Mouse (Mus musculus): Measurements from ENCODE around the gene Gm6034.
"Not testable (repeated sequence)": the region's sequence is repeated elsewhere in the genome, so short reads cannot be mapped to it uniquely, and the experiment has no call there.

Gm6034 gene

DNA sequence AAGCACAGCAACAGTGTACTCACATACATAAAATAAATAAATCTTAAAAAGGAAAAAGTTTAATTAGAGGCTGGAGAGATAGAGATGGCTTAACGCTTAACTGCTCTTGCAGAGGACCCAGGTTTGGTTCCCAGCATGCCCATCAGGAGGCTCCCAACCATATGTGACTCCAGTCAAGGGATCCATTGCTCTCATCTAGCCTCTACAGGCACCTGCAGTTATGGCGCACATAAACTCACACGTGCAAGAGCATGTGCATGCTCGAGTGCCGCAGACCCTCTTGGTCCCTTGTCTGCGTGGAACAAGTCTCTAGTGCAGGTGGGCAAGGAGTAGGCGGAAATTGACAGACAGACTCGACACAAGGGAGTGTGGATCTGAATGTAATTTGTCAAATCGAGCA is 20.7 kb upstream of the Gm6034 start:
- DNase-seq (ENCODE audit: extremely low read depth, insufficient read length, low spot score) = no peak

DNA sequence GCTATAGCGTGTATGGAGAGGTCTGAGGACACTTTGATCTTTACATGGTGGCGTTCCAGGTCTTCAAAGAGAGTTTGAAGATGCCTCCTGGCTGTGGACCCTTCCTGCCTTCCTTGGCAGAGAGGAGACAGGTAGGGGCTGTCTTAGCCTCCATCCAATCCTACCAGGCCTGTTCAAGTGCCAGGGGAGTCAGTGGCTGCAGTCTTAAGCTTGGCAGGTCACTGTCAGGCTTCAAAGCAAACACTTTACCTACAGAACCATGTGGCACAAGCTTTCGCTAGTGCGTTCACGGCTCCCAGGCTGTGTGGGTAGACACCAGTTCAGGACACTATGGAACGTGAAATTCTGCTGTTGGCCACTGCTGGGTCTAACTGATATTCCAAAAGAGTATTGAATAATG is 19.8 kb upstream of the Gm6034 start:
- no peak for DNase-seq (ENCODE audit: extremely low read depth, insufficient read length, low spot score)

DNA sequence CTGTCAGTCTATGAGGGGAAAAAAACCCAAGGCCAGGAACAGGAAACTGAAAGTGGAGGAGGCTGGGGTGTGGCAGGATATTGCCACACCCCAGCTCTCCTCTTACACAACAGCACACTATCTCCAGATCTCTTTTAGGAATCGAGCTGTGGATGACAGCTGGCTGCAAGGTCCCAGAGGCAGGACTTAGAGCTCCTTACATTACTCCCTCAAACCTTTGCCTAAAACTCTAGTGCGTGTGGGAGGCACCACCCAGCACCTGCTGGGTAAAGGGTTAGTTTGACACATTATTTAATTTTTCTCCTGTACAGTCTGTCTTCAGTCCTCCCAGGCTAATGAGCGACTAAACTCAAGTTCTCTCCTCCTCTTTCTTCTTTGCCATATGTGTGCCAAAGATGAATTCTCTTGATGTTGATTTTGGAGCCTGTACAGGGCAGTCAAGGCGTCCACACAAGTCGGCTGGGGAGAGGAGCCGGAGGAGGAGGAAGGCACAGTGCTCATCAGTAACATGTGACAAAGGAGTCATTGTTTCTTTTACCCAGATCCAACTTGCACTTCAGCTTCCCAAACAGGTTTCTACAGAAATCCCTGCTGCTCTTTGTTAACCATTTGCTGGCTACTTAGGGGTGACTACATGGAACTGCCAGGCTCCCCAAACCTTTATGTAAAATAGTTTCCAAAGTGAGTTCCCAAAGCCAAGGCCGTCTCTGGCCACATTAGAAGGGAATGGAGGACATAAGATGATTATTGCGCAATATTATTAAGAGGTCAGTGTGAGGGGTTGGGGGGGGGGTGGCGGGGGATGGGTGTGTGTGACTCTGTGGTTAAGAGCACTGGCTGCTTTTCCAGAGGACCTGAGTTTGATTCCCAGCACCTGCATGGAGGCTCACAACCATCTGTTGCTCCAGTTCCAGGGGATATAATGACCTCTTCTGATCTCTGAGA is 18.8 kb upstream of the Gm6034 start:
- DNase-seq (ENCODE audit: extremely low read depth, insufficient read length, low spot score) = peak; percentile 82

DNA sequence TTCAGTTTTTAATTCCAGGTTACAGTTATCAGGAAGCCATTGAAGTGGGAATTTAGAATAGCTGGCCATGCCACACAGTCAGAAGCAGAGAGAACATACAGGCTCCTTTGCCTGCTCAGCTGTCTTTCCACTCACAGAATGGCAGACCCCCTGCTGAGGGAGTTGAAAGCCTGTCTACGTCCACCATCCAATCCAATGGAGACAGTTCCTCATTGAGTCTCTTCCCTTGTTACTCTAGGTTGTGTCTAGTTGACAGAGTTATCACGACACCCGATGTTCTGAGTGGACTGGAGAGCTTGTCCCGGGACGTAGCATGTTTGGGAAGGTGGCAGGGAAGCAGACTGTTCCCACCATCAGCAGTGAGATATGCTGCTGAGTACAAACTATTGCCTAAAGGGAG is 17.6 kb upstream of the Gm6034 start:
- DNase-seq (ENCODE audit: extremely low read depth, insufficient read length, low spot score) = no peak

DNA sequence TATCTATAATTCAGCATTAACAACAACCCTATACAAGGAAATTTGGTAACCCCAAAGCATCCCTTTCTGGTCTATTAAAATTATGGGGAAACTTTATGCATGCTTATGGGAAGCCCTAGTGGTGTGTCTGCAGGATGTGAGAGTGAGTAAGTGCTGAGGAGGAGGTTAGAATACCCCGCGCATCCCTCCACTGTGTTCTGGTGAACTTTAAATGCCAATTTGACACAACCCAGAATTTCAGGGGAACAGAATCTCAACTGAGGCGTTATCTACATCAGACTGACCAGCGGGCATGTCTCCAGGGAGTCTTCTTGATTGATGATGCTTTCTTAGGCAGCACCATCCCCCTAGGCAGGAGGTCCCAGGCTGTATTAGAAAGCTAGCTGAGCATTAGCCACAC is 16.9 kb upstream of the Gm6034 start:
- DNase-seq (ENCODE audit: extremely low read depth, insufficient read length, low spot score) = no peak

DNA sequence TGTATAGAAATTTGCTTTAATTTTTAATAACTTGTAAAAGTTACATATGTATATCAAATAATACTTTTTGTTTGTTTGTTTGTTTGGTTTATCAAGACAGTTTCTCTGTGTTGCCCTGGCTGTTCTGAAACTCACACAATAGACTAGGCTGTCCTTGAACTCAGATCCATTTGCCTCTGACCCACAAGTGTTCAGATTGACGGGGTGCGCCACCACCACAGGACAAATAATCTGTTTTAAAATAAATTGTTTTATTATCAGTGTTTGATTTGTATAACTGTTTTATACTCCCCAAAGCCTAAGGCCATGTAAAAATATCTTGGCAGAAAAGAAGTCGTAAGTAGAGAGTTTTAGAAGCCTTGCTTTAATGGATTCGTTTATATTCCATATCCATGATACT is 15.1 kb upstream of the Gm6034 start:
- no peak for DNase-seq (ENCODE audit: extremely low read depth, insufficient read length, low spot score)

DNA sequence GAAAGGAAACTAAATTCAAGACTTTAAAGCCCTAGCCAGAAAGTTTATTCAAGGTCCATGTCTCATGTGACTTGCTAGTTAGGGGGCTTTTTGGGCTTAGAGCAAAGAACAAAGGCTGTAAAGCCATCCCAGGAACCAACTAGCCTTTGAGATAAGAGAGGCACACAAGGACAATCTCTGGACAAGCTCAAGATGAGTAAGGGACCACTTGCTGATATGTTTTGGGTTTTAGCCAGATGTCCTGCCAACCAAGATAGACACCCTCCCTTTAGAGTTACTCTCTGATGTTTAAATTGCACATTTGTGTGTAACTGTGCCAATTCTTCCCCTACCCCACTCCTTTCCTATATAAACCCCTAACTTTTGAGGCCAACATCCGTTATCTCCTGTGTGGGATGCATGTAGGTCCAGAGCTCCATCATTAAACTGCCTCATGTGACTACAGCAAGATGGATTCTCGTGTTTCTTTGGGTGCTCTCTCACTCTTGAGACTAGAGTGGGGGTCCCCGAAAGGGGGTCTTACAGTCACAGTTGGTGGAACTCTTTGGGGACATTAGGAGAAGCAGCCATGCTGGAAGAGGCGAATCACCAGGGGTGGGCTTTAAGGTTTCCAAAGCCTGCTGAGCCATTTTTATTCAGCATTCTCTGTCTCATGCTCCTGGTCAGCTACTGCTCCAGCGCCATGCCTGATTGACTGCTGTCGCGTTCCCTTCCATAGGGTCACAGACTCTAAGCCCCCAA is 13.7 kb upstream of the Gm6034 start:
- DNase-seq (ENCODE audit: extremely low read depth, insufficient read length, low spot score) = no peak

DNA sequence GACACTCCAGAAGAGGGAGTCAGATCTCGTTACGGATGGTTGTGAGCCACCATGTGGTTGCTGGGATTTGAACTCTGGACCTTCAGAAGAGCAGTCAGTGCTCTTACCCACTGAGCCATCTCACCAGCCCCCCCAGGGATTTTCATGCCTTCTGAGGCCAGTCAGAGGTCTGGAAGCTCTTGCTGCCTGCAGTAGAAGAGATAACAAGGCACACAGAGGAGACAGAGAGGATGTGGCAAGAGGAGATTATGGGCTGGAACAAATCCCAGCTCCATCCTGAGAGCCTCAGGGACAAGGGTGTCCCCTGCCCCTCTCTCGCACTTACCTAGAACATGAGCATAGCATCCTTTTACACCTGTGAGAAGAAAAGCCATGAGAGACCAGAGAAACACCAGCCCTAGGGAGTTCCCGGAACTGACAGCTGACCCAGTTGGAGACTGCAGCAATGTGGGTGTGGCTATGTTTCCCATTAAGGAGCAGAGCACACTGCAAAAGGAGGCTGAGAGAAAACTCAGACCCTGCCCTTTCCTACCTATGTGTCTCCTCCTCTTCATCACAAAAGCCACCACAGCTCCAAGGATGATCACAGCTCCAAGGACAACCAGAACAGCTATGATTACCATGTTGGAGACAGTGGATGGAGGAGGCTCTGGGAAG is 12.6 kb upstream of the Gm6034 start:
- DNase-seq (ENCODE audit: extremely low read depth, insufficient read length, low spot score) = not testable (repeated sequence)

DNA sequence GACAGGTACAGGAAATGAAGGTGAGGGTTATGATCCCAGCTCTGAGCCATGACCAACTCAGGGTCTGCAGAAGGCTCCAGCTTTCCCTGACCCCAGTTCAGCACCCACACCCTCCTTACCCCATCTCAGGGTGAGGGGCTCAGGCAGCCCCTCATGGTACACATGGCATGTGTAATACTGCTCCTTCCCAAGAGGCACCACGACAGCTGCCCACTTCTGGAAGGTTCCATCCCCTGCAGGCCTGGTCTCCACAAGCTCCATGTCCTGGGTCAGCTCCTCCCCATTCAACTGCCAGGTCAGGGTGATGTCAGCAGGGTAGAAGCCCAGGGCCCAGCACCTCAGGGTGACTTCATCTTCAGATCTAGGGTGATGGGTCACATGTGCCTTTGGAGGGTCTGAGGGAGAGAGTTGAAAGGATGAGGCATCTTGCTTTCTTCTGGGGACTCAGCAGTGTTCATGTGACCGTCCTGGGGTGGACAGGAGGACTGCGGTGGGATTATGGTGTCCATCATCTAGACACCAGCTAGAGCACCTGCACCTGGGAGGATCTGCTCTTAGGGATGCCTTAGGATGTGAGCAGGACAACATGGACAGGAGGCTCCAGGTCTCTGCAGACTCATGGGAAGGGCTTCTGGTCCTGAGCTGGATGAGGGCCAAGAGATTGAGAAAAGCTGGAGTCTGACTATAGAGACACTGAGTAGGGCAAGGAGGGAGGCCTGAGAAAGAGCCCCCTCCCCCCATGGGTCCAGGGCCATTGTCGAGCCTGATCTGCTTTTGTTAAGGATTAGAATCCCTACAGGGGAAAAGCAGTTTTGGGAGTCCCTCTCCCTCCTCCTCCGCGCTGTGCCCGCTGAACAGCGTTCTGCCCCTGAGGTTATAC is 11.8 kb upstream of the Gm6034 start:
- not testable (repeated sequence) for DNase-seq (ENCODE audit: extremely low read depth, insufficient read length, low spot score)

DNA sequence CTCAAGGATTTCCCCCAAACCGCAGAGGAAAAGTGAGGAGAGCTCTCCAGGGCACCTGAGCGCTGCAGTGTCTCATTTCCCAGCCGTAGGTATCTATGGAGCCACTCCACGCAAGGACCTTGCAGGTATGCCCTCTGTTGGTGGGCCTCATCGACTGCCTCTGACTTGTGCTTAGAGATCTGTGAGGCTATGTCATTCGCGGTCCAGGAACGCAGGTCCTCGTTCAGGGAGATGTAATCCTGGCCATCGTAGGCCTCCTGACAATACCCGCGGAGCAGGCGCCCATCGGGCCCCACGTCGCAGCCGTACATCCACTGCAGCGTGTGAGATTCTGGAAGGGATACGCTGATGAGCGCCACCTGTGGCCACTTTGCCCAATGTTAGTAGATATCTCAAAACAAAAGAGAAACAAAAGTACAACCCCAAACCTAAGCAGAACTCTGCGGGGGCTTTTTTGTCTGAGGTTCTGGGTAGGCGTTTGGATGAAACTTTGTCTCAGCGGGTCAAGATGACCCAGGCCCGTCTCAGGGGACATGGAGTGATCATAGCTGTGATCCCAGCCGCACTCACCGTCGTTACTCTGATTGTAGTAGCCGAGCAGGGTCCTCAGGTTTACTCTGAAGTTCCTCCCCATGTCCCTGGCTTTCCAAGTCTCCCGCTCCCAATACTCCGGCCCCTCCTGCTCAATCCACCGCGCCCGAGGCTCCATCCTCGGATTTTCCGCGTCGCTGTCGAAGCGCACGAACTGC is 11.0 kb upstream of the Gm6034 start:
- DNase-seq (ENCODE audit: extremely low read depth, insufficient read length, low spot score) = peak; percentile 62

DNA sequence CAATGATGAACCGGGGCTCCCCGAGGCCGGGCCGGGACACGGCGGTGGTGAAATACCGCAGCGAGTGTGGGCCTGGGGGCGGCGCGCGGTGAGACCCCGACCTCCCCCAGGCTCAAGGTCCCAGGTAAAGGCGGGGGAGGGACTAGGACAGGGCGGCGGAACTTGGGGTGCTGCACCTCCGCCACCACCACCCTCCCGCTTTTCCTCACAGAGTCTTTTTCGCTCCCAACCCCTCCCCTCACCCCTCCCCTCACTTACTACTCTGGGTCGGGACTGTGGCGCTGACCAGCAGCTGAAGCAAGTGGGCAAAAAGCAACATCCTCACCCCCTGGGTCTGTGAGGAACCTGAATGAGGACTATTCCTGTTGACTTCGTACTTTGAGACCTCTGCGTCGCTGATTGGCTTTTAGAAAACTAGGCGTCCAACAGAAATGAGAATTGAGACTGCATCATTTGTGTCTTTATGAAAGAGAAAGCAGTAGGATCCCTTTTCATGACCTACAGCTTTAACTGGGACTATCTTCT is 10.3 kb upstream of the Gm6034 start, which contains the start of gene H2-T23:
Gene H2-T23, minus strand, starts transcription at position 505 of the 525 bp plus-strand sequence.
- peak; percentile 57 for DNase-seq (ENCODE audit: extremely low read depth, insufficient read length, low spot score)

DNA sequence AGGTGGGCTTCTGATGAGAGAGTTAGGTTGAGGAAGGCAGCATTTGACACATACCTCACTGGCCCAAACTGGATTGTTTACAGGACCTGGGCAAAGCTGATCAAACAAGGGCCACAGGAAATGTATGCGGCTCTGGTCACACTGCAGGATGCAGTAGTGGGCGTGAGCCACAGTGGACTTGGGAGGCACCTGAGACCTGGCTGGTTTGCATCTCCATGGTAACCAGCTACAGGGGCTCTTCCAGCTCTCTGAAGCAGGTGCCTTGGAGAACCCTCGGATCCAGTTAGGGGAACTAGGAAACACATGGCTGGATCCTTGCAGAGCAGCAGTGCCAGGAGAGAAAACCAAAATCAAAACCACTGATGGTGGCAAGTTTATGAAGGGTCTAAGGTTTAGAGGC is 8.2 kb upstream of the Gm6034 start:
- DNase-seq (ENCODE audit: extremely low read depth, insufficient read length, low spot score) = not testable (repeated sequence)

DNA sequence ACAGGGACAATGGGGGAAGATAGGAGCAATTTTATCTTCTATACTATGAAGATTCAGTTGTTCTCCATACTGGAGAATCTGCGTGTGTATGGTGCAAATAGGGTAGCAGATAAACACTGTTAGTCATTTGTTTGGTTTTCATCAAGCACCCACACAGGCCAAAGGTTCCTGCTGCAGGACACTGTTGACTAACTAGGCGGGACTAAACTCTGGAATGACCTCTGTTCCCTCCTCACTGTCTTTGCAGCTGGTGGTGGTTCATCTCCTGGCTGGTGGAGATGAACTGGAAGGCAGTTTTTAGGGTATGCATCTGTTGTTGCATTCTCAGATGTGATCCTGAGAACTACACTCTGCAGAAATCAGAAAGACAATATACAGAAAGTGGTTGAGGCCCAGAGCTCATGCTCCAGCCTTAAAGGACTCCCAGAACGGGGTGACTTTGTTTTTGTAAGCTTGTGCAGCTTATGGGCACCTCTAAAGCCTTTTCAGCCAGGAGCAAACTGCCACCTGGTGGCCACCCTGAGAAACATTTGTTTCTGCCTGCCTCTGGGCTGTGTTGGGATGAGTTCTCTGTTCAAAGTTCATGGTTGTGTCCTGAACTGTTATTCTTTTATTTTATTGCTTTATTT is 7.6 kb upstream of the Gm6034 start:
- not testable (repeated sequence) for DNase-seq (ENCODE audit: extremely low read depth, insufficient read length, low spot score)

DNA sequence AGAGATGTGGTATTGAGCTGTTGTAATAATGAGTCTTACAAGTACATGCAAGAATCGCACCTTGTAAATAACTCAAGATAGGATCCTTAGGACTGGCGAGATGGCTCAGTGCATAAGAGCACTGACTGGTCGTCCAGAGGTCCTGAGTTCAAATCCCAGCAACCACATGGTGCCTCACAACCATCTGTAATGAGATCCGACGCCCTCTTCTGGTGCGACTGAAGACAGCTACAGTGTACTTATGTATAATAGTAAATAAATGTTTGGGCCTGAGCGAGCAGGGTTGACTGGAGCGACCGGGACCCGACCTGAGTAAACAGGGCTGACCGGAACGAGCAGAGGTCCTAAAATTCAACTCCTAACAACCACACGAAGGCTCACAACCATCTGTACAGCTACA is 6.6 kb upstream of the Gm6034 start:
- DNase-seq (ENCODE audit: extremely low read depth, insufficient read length, low spot score) = not testable (repeated sequence)

DNA sequence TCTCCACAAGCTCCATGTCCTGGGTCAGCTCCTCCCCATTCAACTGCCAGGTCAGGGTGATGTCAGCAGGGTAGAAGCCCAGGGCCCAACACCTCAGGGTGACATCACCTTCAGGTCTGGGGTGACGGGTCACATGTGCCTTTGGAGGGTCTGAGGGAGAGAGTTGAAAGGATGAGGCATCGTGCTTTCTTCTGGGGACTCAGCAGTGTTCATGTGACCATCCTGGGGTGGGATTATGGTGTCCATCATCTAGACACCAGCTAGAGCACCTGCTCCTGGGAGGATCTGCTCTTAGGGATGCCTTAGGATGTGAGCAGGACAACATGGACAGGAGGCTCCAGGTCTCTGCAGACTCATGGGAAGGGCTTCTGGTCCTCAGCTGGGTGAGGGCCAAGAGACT is 2.2 kb upstream of the Gm6034 start:
- not testable (repeated sequence) for DNase-seq (ENCODE audit: extremely low read depth, insufficient read length, low spot score)

DNA sequence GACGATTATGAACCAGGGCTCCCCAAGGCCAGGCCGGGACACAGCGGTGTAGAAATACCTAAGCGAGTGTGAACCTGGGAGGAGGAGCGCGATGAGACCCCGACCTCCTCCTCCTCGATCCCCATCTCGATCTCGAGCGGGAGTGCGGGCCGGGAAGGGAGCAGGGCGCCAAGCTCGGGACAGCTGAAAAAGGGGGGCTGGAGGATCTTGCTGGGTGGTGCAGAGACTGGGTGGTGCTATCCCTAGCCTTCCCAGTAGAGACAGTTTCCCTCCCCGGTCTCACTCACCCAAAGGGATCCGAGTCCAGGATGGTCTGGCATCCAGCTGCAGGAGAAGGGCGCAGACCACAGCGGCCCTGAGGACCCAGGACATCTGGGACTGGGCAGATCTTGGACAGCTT is 706 bp upstream of the Gm6034 start:
- not testable (repeated sequence) for DNase-seq (ENCODE audit: extremely low read depth, insufficient read length, low spot score)

DNA sequence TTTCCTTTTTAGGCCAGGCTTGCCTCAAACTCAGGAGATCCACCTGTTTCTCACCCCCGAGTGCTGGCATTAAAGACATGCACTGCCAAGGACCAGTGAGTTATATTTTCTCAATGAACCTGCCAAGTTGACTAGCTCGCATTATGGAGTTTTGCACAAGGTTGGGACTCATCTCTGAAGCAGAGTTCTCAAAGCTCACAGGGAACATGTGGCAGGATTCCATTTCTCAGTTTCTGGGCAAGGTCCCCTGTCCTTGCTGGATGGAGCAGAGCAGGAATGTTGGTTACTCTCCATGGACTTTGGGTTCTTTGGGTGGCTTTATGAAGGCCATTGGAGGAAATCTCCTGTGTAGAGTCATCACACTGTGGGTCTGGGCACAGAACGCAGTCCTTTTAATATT is 525 bp downstream of the Gm6034 start:
- no peak for DNase-seq (ENCODE audit: extremely low read depth, insufficient read length, low spot score)

DNA sequence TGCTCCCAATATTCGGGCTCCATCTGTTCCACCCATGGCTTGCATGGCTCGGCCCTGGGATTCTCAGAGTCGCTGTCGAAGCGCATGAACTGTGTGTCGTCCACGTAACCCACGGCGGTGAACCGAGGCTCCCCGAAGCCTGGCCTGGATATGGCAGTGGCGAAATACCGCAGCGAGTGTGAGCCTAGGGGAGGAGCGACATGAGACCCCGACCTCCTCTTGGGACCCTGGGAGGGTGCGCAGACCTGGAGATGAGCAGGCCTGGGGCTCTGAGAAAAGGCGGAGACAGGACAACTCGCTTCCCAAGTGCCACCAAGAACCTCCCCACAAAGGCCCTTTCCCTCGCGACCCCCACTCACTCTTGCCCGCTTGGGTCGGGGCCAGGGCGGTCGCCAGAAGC is 15.2 kb downstream of the Gm6034 start:
- DNase-seq (ENCODE audit: extremely low read depth, insufficient read length, low spot score) = not testable (repeated sequence)

DNA sequence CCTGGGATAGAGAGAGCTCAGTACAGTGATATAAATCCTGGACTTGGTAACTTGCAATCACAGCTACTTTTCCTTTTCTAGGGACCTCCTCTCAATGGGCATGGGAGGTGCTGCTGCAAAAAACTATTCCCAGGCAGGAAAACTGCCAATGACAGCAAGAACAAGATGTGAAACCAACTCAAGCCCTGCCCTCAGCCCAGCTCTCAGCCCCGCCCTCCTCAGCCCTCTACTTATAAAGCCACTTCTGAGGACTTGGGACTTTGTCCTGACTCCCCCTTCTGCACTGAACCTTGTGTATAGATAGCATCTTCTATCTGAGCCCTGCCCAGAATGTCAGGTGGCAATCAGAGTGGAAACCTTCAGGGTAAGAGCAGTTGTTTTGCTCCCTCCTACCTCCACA is 15.6 kb downstream of the Gm6034 start, which contains the start of gene Gm11127:
Gene Gm11127, minus strand, starts transcription at position 10 of the 400 bp plus-strand sequence.
- not testable (repeated sequence) for DNase-seq (ENCODE audit: extremely low read depth, insufficient read length, low spot score)
